14 mouse cellular contexts compared by ENCODE assay signal in the genomic region with DNA sequence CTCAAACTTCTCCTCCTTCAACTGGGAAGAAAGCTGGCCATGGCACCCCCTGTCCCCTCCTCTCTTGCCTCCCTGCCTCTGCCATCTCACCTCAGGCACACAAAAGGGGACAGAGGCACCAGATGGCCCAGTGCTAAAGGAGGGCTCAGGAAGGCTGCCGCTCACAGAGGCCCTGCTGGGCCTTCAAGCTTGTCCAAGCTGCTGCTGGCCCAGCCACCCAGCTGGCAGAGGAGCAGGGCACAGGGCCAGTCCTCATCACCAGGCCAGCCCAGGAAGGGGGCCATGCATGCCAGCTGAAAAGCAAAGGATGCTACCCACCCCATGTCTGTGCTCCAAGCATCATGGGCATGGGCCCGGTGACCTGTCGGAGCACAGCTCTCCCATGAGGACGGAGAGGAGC. TPM values are rescaled to one million over a fixed set of nuclear protein-coding genes. Genes with fewer than 3 reads are reported as not detected.
DNase-seq lines count a peak whose midpoint lies in the region; ATAC-seq and TF ChIP-seq lines count a peak whose summit lies in the region.
"Had no signal": no experiment of that assay in that cellular context is flagged by ENCODE, and none has a peak within 500 bp of the region (broad histone marks: within the 10 kb centered on the region; RNA-seq: fewer than 3 reads in every experiment).

No protein-coding gene starts in this region.

- peak; percentile 47 for DNase-seq in adrenal gland, postnatal 14 days
- DNase-seq in adrenal gland, adult 8-10 months = no peak
- peak; percentile 51 for DNase-seq in right cerebral cortex, postnatal 4 days
- DNase-seq in right cerebral cortex, adult 2 months (ENCODE audit: low spot score in 2 of 2) = no peak
- DNase-seq in forebrain, postnatal 0 days = peak; percentile 51
- DNase-seq in retina, embryonic 14.5 days (ENCODE audit: low spot score) = peak; percentile 31
- no peak for DNase-seq in stomach, postnatal 0 days (ENCODE audit: low spot score)
- DNase-seq in spleen, adult 18-20 months = no peak
- DNase-seq: adrenal gland, adult 2 months; gastrocnemius, postnatal 36 days; liver, embryonic 13.5 days had no signal

- peak; percentile 84 for ATAC-seq in forebrain, postnatal 0 days
- no peak for ATAC-seq in stomach, postnatal 0 days (ENCODE audit: low FRiP score, low TSS enrichment)

- no peak for TF ChIP-seq EP300 in stomach, postnatal 0 days (optimal IDR thresholded peaks at IDR 0.05)

- H3K36me3 ChIP-seq in forebrain, postnatal 0 days (ENCODE audit: insufficient read depth) = no peaks in the 10 kb centered on the region
- H3K36me3 ChIP-seq in stomach, postnatal 0 days (ENCODE audit: control insufficient read depth, insufficient read depth, low read length) = no peaks in the 10 kb centered on the region
- H3K36me3 ChIP-seq: embryonic facial prominence, embryonic 12.5 days; G1E; liver, embryonic 13.5 days; stomach, embryonic 15.5 days had no signal

- H3K4me1 ChIP-seq in forebrain, postnatal 0 days (ENCODE audit: insufficient read depth) = peaks cover 4% of the 10 kb centered on the region; the same call in 1 of the 2 replicates
- no peaks in the 10 kb centered on the region for H3K4me1 ChIP-seq in stomach, postnatal 0 days (replicated peaks; ENCODE audit: control insufficient read depth, insufficient read depth)

- no peak overlapping the region for H3K27ac ChIP-seq in forebrain, postnatal 0 days (ENCODE audit: low read depth, low read length)
- H3K27ac ChIP-seq in stomach, postnatal 0 days (replicated peaks) = no peak overlapping the region
- H3K27ac ChIP-seq: embryonic facial prominence, embryonic 12.5 days; liver, embryonic 13.5 days; stomach, embryonic 15.5 days had no signal

- no peak for TF ChIP-seq CTCF in forebrain, postnatal 0 days (IDR thresholded peaks at IDR 0.05; ENCODE audit: low read depth)
- TF ChIP-seq CTCF in stomach, postnatal 0 days (IDR thresholded peaks at IDR 0.05; ENCODE audit: low read depth) = no peak

- WGBS in forebrain, postnatal 0 days = 61% methylated on average over 4 of the region's 4 CpGs
- 93% methylated on average over 4 of the region's 4 CpGs for WGBS in stomach, postnatal 0 days

- H3K27me3 ChIP-seq in forebrain, postnatal 0 days (ENCODE audit: insufficient read depth, low read length) = no peaks in the 10 kb centered on the region
- H3K27me3 ChIP-seq in stomach, postnatal 0 days (ENCODE audit: control insufficient read depth, insufficient read depth, low read length) = no peaks in the 10 kb centered on the region
- H3K27me3 ChIP-seq: stomach, embryonic 15.5 days had no signal

- H3K4me2 ChIP-seq in forebrain, postnatal 0 days (ENCODE audit: low read depth) = no peak overlapping the region
- no peak overlapping the region for H3K4me2 ChIP-seq in stomach, postnatal 0 days (replicated peaks; ENCODE audit: low read depth)
- H3K4me2 ChIP-seq: embryonic facial prominence, embryonic 12.5 days; liver, embryonic 13.5 days; stomach, embryonic 15.5 days had no signal

- H3K9ac ChIP-seq in forebrain, postnatal 0 days = no peak overlapping the region
- H3K9ac ChIP-seq in stomach, postnatal 0 days (ENCODE audit: low read length) = no peak overlapping the region
- H3K9ac ChIP-seq: embryonic facial prominence, embryonic 12.5 days; liver, embryonic 13.5 days; stomach, embryonic 15.5 days had no signal

- H3K9me3 ChIP-seq in forebrain, postnatal 0 days (ENCODE audit: low read length) = no peaks in the 10 kb centered on the region
- H3K9me3 ChIP-seq in stomach, postnatal 0 days (ENCODE audit: control insufficient read depth, low read length) = no peaks in the 10 kb centered on the region
- H3K9me3 ChIP-seq: embryonic facial prominence, embryonic 12.5 days; G1E; liver, embryonic 13.5 days; stomach, embryonic 15.5 days had no signal

- H3K4me3 ChIP-seq in forebrain, postnatal 0 days (ENCODE audit: low read depth, low read length) = no peak overlapping the region
- no peak overlapping the region for H3K4me3 ChIP-seq in stomach, postnatal 0 days (ENCODE audit: low read depth, low read length)
- H3K4me3 ChIP-seq: embryonic facial prominence, embryonic 12.5 days; liver, embryonic 13.5 days; stomach, embryonic 15.5 days had no signal

RNA-seq across cellular contexts. Expression of a gene that starts 36.5 kb away (rescaled TPM):
- total RNA-seq in adrenal gland, postnatal 14 days (2021) = 11.1 and 12.9 TPM in 2 replicates
- 10 to 100 TPM in 3 of 4 experiments, 1 to 10 TPM in 1; 7.8 to 11.9 (median 11.2) TPM for total RNA-seq in adrenal gland, adult 8-10 months (2022)
- total RNA-seq in forebrain, postnatal 0 days (2014; rRNA removed) = 46.0 and 47.6 TPM in 2 replicates
- 9.4 and 11.6 TPM in 2 replicates for polyA plus RNA-seq in forebrain, postnatal 0 days (2015; fragmentation: Nextera tagmentation; extraction: Ambion mirVana)
- polyA plus RNA-seq in stomach, postnatal 0 days (2015; fragmentation: Nextera tagmentation; extraction: Ambion mirVana) = 7.3 and 11.2 TPM in 2 replicates

Comparison
In these comparisons a context has a peak if more than half of its experiments do, and no peak if none do; other contexts are left out.
1. DNase-seq: peak in adrenal gland, postnatal 14 days (single experiment), right cerebral cortex, postnatal 4 days (single experiment), forebrain, postnatal 0 days (single experiment) and retina, embryonic 14.5 days (single experiment); none in adrenal gland, adult 8-10 months (single experiment), right cerebral cortex, adult 2 months (0 of 2), stomach, postnatal 0 days (single experiment) and spleen, adult 18-20 months (0 of 2).